Mouse (Mus musculus): ENCODE measurements around the gene Gm3233.
"Not testable (repeated sequence)": the region's sequence is repeated elsewhere in the genome, so short reads cannot be mapped to it uniquely, and the experiment has no call there.

The Gm3233 gene

GRCm38 (mm10) chr10:77728280-77728679 lies 31.2 kb downstream of the Gm3233 start:
- DNase-seq (ENCODE audit: low spot score), result no peak

GRCm38 (mm10) chr10:77726186-77726585 lies 33.3 kb downstream of the Gm3233 start, which contains the start of gene Gm10100:
Gene Gm10100 (plus strand): TSS chr10:77726486.
- no peak for DNase-seq (ENCODE audit: low spot score)

- no peak for DNase-seq (ENCODE audit: low spot score)
Measured at GRCm38 (mm10) chr10:77724855-77725254, 34.6 kb downstream of the Gm3233 start.

- DNase-seq (ENCODE audit: low spot score), result not testable (repeated sequence)
Measured at GRCm38 (mm10) chr10:77720299-77720698, 39.2 kb downstream of the Gm3233 start, which contains the start of gene Krtap12-1. Gene Krtap12-1 (plus strand): TSS chr10:77720599.

GRCm38 (mm10) chr10:77715507-77715906 lies 44.0 kb downstream of the Gm3233 start, which contains the start of gene Gm10142:
Gene Gm10142 (plus strand): TSS chr10:77715807.
- no peak for DNase-seq (ENCODE audit: low spot score)

GRCm38 (mm10) chr10:77713734-77714133 lies 45.7 kb downstream of the Gm3233 start:
- no peak for DNase-seq (ENCODE audit: low spot score)

- DNase-seq (ENCODE audit: low spot score), result not testable (repeated sequence)
Measured at GRCm38 (mm10) chr10:77711157-77711556, 48.3 kb downstream of the Gm3233 start, which contains the start of gene Gm10024. Gene Gm10024 (plus strand): TSS chr10:77711457.

GRCm38 (mm10) chr10:77709831-77710230 lies 49.7 kb downstream of the Gm3233 start:
- DNase-seq (ENCODE audit: low spot score), result no peak

Measured in yolk sac, embryonic 10.5 days (tissue).